ENCODE assay signal across 8 mouse cellular contexts in genomic region chr19:8990432-8991102, GRCm38 (mm10). TPM values are rescaled to one million over a fixed set of nuclear protein-coding genes. Genes with fewer than 3 reads are reported as not detected.
DNase-seq lines count a peak whose midpoint lies in the region; ATAC-seq and TF ChIP-seq lines count a peak whose summit lies in the region.

No protein-coding gene starts in this region.

- WGBS in kidney, embryonic 14.5 days = 17% methylated on average over 15 of the region's 15 CpGs
- WGBS in hindbrain, postnatal 0 days = 16% methylated on average over 14 of the region's 15 CpGs

- DNase-seq in kidney, postnatal 14 days = no peak
- peak; percentile 46 for DNase-seq in brain, adult 2 months (ENCODE audit: low read depth, low spot score)
- no peak for DNase-seq in hindbrain, postnatal 0 days (ENCODE audit: low spot score)
- DNase-seq in embryo, embryonic 9.5 days (ENCODE audit: extremely low spot score) = no peak
- DNase-seq in left cerebral cortex, postnatal 10 days (ENCODE audit: extremely low spot score in 1 of 2, low spot score in 2 of 2) = no peak
- DNase-seq in ovary, adult 18-20 months (ENCODE audit: low spot score) = no peak

- peak; percentile 63 for ATAC-seq in kidney, embryonic 14.5 days (ENCODE audit: low FRiP score, low TSS enrichment)
- ATAC-seq in hindbrain, postnatal 0 days = peak; percentile 46
- ATAC-seq in megakaryocyte progenitor cell, adult 5-6 weeks (replicated peaks; ENCODE audit: poor library complexity) = peak; percentile 32

- H3K9me3 ChIP-seq in kidney, embryonic 14.5 days (ENCODE audit: control insufficient read depth, low read length) = no peaks in the 10 kb centered on the region
- H3K9me3 ChIP-seq in hindbrain, postnatal 0 days (ENCODE audit: low read length) = no peaks in the 10 kb centered on the region

- TF ChIP-seq CTCF in hindbrain, postnatal 0 days (IDR thresholded peaks at IDR 0.05; ENCODE audit: low read depth) = no peak

- no peaks in the 10 kb centered on the region for H3K36me3 ChIP-seq in kidney, embryonic 14.5 days (ENCODE audit: control insufficient read depth, insufficient read depth, low read length)
- H3K36me3 ChIP-seq in hindbrain, postnatal 0 days (ENCODE audit: insufficient read depth, low read length) = no peaks in the 10 kb centered on the region

- H3K4me1 ChIP-seq in kidney, embryonic 14.5 days (ENCODE audit: control insufficient read depth, insufficient read depth, low read length) = peaks cover 28% of the 10 kb centered on the region
- 0 out of 2 replicates have a peak, but pooled peaks cover 3% of the 10 kb centered on the region for H3K4me1 ChIP-seq in hindbrain, postnatal 0 days (ENCODE audit: insufficient read depth, low read length)

- intact Hi-C loops in left cerebral cortex, postnatal 10 days (cut with DNase I) = loop anchor here (5.0 kb wide), 3 partner anchors 47 to 122 kb away; no protein-coding TSS in a partner anchor

- H3K27me3 ChIP-seq in kidney, embryonic 14.5 days (ENCODE audit: control insufficient read depth, insufficient read depth, low read length) = no peaks in the 10 kb centered on the region
- peaks cover 14% of the 10 kb centered on the region; the same call in 1 of the 2 replicates for H3K27me3 ChIP-seq in hindbrain, postnatal 0 days (ENCODE audit: insufficient read depth, low read length)

- H3K27ac ChIP-seq in kidney, embryonic 14.5 days (ENCODE audit: low read depth, low read length) = peak overlapping the region; percentile 79; the same call in 1 of the 2 replicates
- H3K27ac ChIP-seq in hindbrain, postnatal 0 days = peak overlapping the region; percentile 4; the same call in 1 of the 2 replicates

- H3K4me3 ChIP-seq in kidney, embryonic 14.5 days (ENCODE audit: low read length) = peak overlapping the region; percentile 75
- H3K4me3 ChIP-seq in hindbrain, postnatal 0 days (ENCODE audit: low read length) = peak overlapping the region; percentile 50

- H3K9ac ChIP-seq in kidney, embryonic 14.5 days (ENCODE audit: low read depth, low read length) = peak overlapping the region; percentile 79
- peak overlapping the region; percentile 33; the same call in 1 of the 2 replicates for H3K9ac ChIP-seq in hindbrain, postnatal 0 days (replicated peaks; ENCODE audit: low read length)

- peak overlapping the region; percentile 93 for H3K4me2 ChIP-seq in kidney, embryonic 14.5 days (replicated peaks; ENCODE audit: low read depth, low read length)
- H3K4me2 ChIP-seq in hindbrain, postnatal 0 days (ENCODE audit: low read depth, low read length) = peak overlapping the region; percentile 84

RNA-seq across cellular contexts. Expression of gene Ahnak, which starts 1.5 kb away (rescaled TPM):
- 7.0 and 10.0 TPM in 2 replicates for polyA plus RNA-seq in kidney, embryonic 14.5 days (2014; fragmentation: Nextera tagmentation; extraction: Ambion mirVana)
- 11.2 and 11.7 TPM in 2 replicates for total RNA-seq in hindbrain, postnatal 0 days (2014; rRNA removed)
- polyA plus RNA-seq in hindbrain, postnatal 0 days (2015; fragmentation: Nextera tagmentation; extraction: Ambion mirVana) = 5.7 and 6.1 TPM in 2 replicates
- total RNA-seq in megakaryocyte progenitor cell, adult 5-6 weeks (2015) = 6.5 and 10.6 TPM in 2 replicates
- 11.7 and 17.2 TPM in 2 replicates for total RNA-seq in megakaryocyte progenitor cell, adult 5-6 weeks (2017)
- 10 to 100 TPM; 14.5 to 17.8 TPM for total RNA-seq in left cerebral cortex, postnatal 10 days (2021)

RNA-seq across cellular contexts. Expression of gene Eef1g, which starts 23.7 kb away (rescaled TPM):
- 479 and 516 TPM in 2 replicates for polyA plus RNA-seq in kidney, embryonic 14.5 days (2014; fragmentation: Nextera tagmentation; extraction: Ambion mirVana)
- total RNA-seq in hindbrain, postnatal 0 days (2014; rRNA removed) = 442 and 469 TPM in 2 replicates
- polyA plus RNA-seq in hindbrain, postnatal 0 days (2015; fragmentation: Nextera tagmentation; extraction: Ambion mirVana) = 256 and 260 TPM in 2 replicates
- 1,162 and 1,182 TPM in 2 replicates for total RNA-seq in megakaryocyte progenitor cell, adult 5-6 weeks (2015)
- 754 and 796 TPM in 2 replicates for total RNA-seq in megakaryocyte progenitor cell, adult 5-6 weeks (2017)
- 100 to 1,000 TPM; 228 to 251 TPM for total RNA-seq in left cerebral cortex, postnatal 10 days (2021)

RNA-seq across cellular contexts. Expression of gene Tut1, which starts 36.9 kb away (rescaled TPM):
- 25.1 and 31.7 TPM in 2 replicates for polyA plus RNA-seq in kidney, embryonic 14.5 days (2014; fragmentation: Nextera tagmentation; extraction: Ambion mirVana)
- total RNA-seq in hindbrain, postnatal 0 days (2014; rRNA removed) = 20.8 and 23.4 TPM in 2 replicates
- 16.0 and 16.2 TPM in 2 replicates for polyA plus RNA-seq in hindbrain, postnatal 0 days (2015; fragmentation: Nextera tagmentation; extraction: Ambion mirVana)
- 6.2 and 8.7 TPM in 2 replicates for total RNA-seq in megakaryocyte progenitor cell, adult 5-6 weeks (2015)
- total RNA-seq in megakaryocyte progenitor cell, adult 5-6 weeks (2017) = 19.9 and 23.8 TPM in 2 replicates
- 10 to 100 TPM; 14.6 to 16.0 TPM for total RNA-seq in left cerebral cortex, postnatal 10 days (2021)

RNA-seq across cellular contexts. Expression of gene Mta2, which starts 48.9 kb away (rescaled TPM):
- polyA plus RNA-seq in kidney, embryonic 14.5 days (2014; fragmentation: Nextera tagmentation; extraction: Ambion mirVana) = 45.3 and 67.2 TPM in 2 replicates
- 65.1 and 71.4 TPM in 2 replicates for total RNA-seq in hindbrain, postnatal 0 days (2014; rRNA removed)
- 75.2 and 78.8 TPM in 2 replicates for polyA plus RNA-seq in hindbrain, postnatal 0 days (2015; fragmentation: Nextera tagmentation; extraction: Ambion mirVana)
- 57.9 and 63.7 TPM in 2 replicates for total RNA-seq in megakaryocyte progenitor cell, adult 5-6 weeks (2015)
- 124 and 138 TPM in 2 replicates for total RNA-seq in megakaryocyte progenitor cell, adult 5-6 weeks (2017)
- 10 to 100 TPM; 50.2 to 52.4 TPM for total RNA-seq in left cerebral cortex, postnatal 10 days (2021)
